In the genomic region with DNA sequence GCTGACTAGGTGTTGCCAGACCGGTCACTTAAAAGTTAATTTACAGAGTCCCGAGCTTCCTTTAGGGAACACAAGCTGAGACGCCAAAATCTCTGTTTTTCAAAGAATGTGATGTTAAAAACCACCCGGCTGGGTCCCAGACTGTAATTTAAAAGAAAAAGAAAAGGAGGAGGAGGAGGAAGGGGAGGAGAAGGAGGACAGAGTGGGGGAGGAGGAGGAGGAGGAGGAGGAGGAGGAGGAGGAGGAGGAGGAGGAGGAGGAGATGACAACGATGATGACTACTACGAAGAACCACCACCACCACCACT, we compare ENCODE assay signal across 12 mouse cellular contexts. TPM values are rescaled to one million over a fixed set of nuclear protein-coding genes. Genes with fewer than 3 reads are reported as not detected.
DNase-seq lines count a peak whose midpoint lies in the region; ATAC-seq lines count a peak whose summit lies in the region.
"Had no signal": no experiment of that assay in that cellular context is flagged by ENCODE, and none has a peak within 500 bp of the region (broad histone marks: within the 10 kb centered on the region; RNA-seq: fewer than 3 reads in every experiment).

No protein-coding gene starts in this region.

- no peak for DNase-seq in heart, postnatal 36 days
- no peak for DNase-seq in neural tube, embryonic 11.5 days (ENCODE audit: low spot score)
- no peak for DNase-seq in neural tube, embryonic 10.5 days (ENCODE audit: extremely low spot score, low spot score)
- DNase-seq in adipocyte (ENCODE audit: low spot score): no peak
- no peak for DNase-seq in adrenal gland, adult 2 months
- no peak for DNase-seq in left cerebral cortex, postnatal 36 days (ENCODE audit: low spot score in 2 of 2)

- peak overlapping the region; percentile 13; the same call in 1 of the 2 replicates for H3K27ac ChIP-seq in heart, embryonic 12.5 days (ENCODE audit: poor library complexity, severe bottlenecking)
- no peak overlapping the region for H3K27ac ChIP-seq in neural tube, embryonic 11.5 days (ENCODE audit: low read depth, low read length)
- H3K27ac ChIP-seq in limb, embryonic 15.5 days: peak overlapping the region; percentile 95

- no peaks in the 10 kb centered on the region for H3K27me3 ChIP-seq in heart, embryonic 12.5 days (replicated peaks)
- H3K27me3 ChIP-seq in neural tube, embryonic 11.5 days (ENCODE audit: control insufficient read depth, insufficient read depth, low read length): no peaks in the 10 kb centered on the region
- no peaks in the 10 kb centered on the region for H3K27me3 ChIP-seq in limb, embryonic 15.5 days

- peaks cover 15% of the 10 kb centered on the region for H3K4me1 ChIP-seq in heart, embryonic 12.5 days (replicated peaks)
- no peaks in the 10 kb centered on the region for H3K4me1 ChIP-seq in neural tube, embryonic 11.5 days (ENCODE audit: control insufficient read depth, insufficient read depth, low read length)
- peaks cover 16% of the 10 kb centered on the region for H3K4me1 ChIP-seq in limb, embryonic 15.5 days

- H3K4me3 ChIP-seq in heart, embryonic 12.5 days: peak overlapping the region; percentile 29
- no peak overlapping the region for H3K4me3 ChIP-seq in neural tube, embryonic 11.5 days (ENCODE audit: low read depth, low read length)
- peak overlapping the region; percentile 26 for H3K4me3 ChIP-seq in limb, embryonic 15.5 days

- 32% methylated on average over 6 of the region's 6 CpGs for WGBS in heart, embryonic 12.5 days
- 27% methylated on average over 6 of the region's 6 CpGs for WGBS in neural tube, embryonic 11.5 days
- WGBS in limb, embryonic 15.5 days: 8% methylated on average over 6 of the region's 6 CpGs

- H3K9me3 ChIP-seq in heart, embryonic 12.5 days (replicated peaks): no peaks in the 10 kb centered on the region
- no peaks in the 10 kb centered on the region for H3K9me3 ChIP-seq in neural tube, embryonic 11.5 days (ENCODE audit: control insufficient read depth, low read length)
- no peaks in the 10 kb centered on the region for H3K9me3 ChIP-seq in limb, embryonic 15.5 days

- peak overlapping the region; percentile 63 for H3K4me2 ChIP-seq in heart, embryonic 12.5 days
- peak overlapping the region; percentile 26; the same call in 1 of the 2 replicates for H3K4me2 ChIP-seq in neural tube, embryonic 11.5 days (ENCODE audit: low read depth)
- H3K4me2 ChIP-seq in limb, embryonic 15.5 days: peak overlapping the region; percentile 25; the same call in 1 of the 2 replicates

- H3K9ac ChIP-seq in heart, embryonic 12.5 days: peak overlapping the region; percentile 57; the same call in 1 of the 2 replicates
- no peak overlapping the region for H3K9ac ChIP-seq in neural tube, embryonic 11.5 days (ENCODE audit: low read length)
- H3K9ac ChIP-seq in limb, embryonic 15.5 days: no peak overlapping the region

- no peaks in the 10 kb centered on the region for H3K36me3 ChIP-seq in heart, embryonic 12.5 days
- no peaks in the 10 kb centered on the region for H3K36me3 ChIP-seq in neural tube, embryonic 11.5 days (ENCODE audit: control insufficient read depth, insufficient read depth, low read length)
- H3K36me3 ChIP-seq in limb, embryonic 15.5 days: no peaks in the 10 kb centered on the region

- ATAC-seq in heart, embryonic 12.5 days (ENCODE audit: insufficient number of reproducible peaks, low FRiP score): no peak; the same call in 1 of the 2 replicates
- ATAC-seq in neural tube, embryonic 11.5 days (ENCODE audit: insufficient read depth, low FRiP score, low TSS enrichment): no peak; the same call in 1 of the 2 replicates
- ATAC-seq in limb, embryonic 15.5 days (ENCODE audit: insufficient number of reproducible peaks, low FRiP score, low TSS enrichment, low read depth): peak; percentile 22; the same call in 1 of the 2 replicates

- intact Hi-C loops in heart, postnatal 36 days (cut with DNase I): loop anchor here (1.0 to 5.0 kb wide), 6 partner anchors 62 to 252 kb away; no protein-coding TSS in a partner anchor
- intact Hi-C loops in left cerebral cortex, postnatal 36 days (cut with DNase I): loop anchor here (1.0 to 5.0 kb wide), 2 partner anchors 215 to 252 kb away; no protein-coding TSS in a partner anchor

RNA-seq across cellular contexts. Expression of a gene that starts 30.3 kb away (rescaled TPM):
- 0.28 TPM in 1 of 2 replicates, not detected in the other for polyA plus RNA-seq in heart, embryonic 12.5 days (2016; fragmentation: Nextera tagmentation; extraction: Ambion mirVana)
- total RNA-seq in heart, postnatal 36 days (2021): not detected
- not detected in 2 replicates for polyA plus RNA-seq in neural tube, embryonic 11.5 days (2014; fragmentation: Nextera tagmentation; extraction: Ambion mirVana)
- 0.22 TPM in 1 of 2 replicates, not detected in the other for polyA plus RNA-seq in limb, embryonic 15.5 days (2015; fragmentation: Nextera tagmentation; extraction: Ambion mirVana)
- not detected for total RNA-seq in adrenal gland, adult 2 months (2021)
- polyA plus RNA-seq in adrenal gland, adult 2 months (2012; rRNA removed): 0.16 TPM in 1 of 2 replicates, not detected in the other
- total RNA-seq in left cerebral cortex, postnatal 36 days (2021): not detected
- total RNA-seq: left cerebral cortex, postnatal 14 days; neutrophil, adult 5-6 weeks had no signal
- polyA plus RNA-seq: C2C12; thymus, adult 2 months had no signal

RNA-seq across cellular contexts. Expression of a gene that starts 41.4 kb away (rescaled TPM):
- polyA plus RNA-seq in heart, embryonic 12.5 days (2016; fragmentation: Nextera tagmentation; extraction: Ambion mirVana): 48.0 and 50.6 TPM in 2 replicates
- total RNA-seq in heart, postnatal 36 days (2021): 10 to 100 TPM; 18.6 to 18.8 TPM
- polyA plus RNA-seq in neural tube, embryonic 11.5 days (2014; fragmentation: Nextera tagmentation; extraction: Ambion mirVana): 43.1 and 46.3 TPM in 2 replicates
- 82.1 and 85.3 TPM in 2 replicates for polyA plus RNA-seq in limb, embryonic 15.5 days (2015; fragmentation: Nextera tagmentation; extraction: Ambion mirVana)
- 10 to 100 TPM; 31.7 to 54.6 TPM for total RNA-seq in adrenal gland, adult 2 months (2021)
- 3.6 and 4.6 TPM in 2 replicates for polyA plus RNA-seq in adrenal gland, adult 2 months (2012; rRNA removed)
- total RNA-seq in left cerebral cortex, postnatal 36 days (2021): 10 to 100 TPM; 29.4 to 29.6 TPM
